Mouse (Mus musculus) limb, embryonic 14.5 days (tissue): ENCODE measurements at regions not wholly inside any gene's neighbourhood (a gene's known extent, or its start where the extent isn't known, plus 50 kb on each side); places are given as distances from the start of the nearest gene placed in this dataset.

Source experiments
- ATAC-seq: fragments of 200-750 bp; cut with Nextera tagmentation; 2 replicates; pipeline ENCODE4 v1.8.0; 2017; ENCODE audit warnings: low read depth, moderate number of reproducible peaks, moderate TSS enrichment; ENCODE audit not compliant: low FRiP score
- DNase-seq: peaks from one replicate; pipeline ENCODE4 v3.0.0-alpha.2; 2015; ENCODE audit warnings: low spot score
- H3K27ac ChIP-seq: fragments of 300-500 bp; sonication (generic); replicated peaks from 2 replicates; pipeline ENCODE4 v1.5.1; 2014; ENCODE audit warnings: low read depth, mild to moderate bottlenecking, low read length, moderate library complexity, mixed read lengths
- H3K27me3 ChIP-seq: fragments of 300-500 bp; sonication (generic); 2 replicates; pipeline ENCODE4 v1.6.1; 2014; ENCODE audit warnings: low read length, mixed read lengths; ENCODE audit not compliant: control insufficient read depth, insufficient read depth
- H3K36me3 ChIP-seq: fragments of 300-500 bp; sonication (generic); 2 replicates; pipeline ENCODE4 v1.6.1; 2014; ENCODE audit warnings: mild to moderate bottlenecking, low read length, moderate library complexity, mixed read lengths; ENCODE audit not compliant: control insufficient read depth, insufficient read depth
- H3K4me1 ChIP-seq: fragments of 300-500 bp; sonication (generic); 2 replicates; pipeline ENCODE4 v1.6.1; 2014; ENCODE audit warnings: antibody characterized with exemption, low read length, mixed read lengths; ENCODE audit not compliant: control insufficient read depth, insufficient read depth
- H3K4me2 ChIP-seq: fragments of 300-500 bp; sonication (generic); replicated peaks from 2 replicates; pipeline ENCODE4 v1.6.1; 2014; ENCODE audit warnings: low read depth, mild to moderate bottlenecking, low read length, moderate library complexity; ENCODE audit not compliant: severe bottlenecking
- H3K4me3 ChIP-seq: fragments of 300-500 bp; sonication (generic); replicated peaks from 2 replicates; pipeline ENCODE4 v1.5.1; 2014; ENCODE audit warnings: low read length
- H3K9ac ChIP-seq: fragments of 300-500 bp; sonication (generic); 2 replicates; pipeline ENCODE4 v1.6.1; 2014; ENCODE audit warnings: mild to moderate bottlenecking, low read depth, low read length, moderate library complexity; ENCODE audit not compliant: severe bottlenecking
- H3K9me3 ChIP-seq: fragments of 300-500 bp; sonication (generic); 2 replicates; pipeline ENCODE4 v1.6.1; 2016; ENCODE audit warnings: low read length; ENCODE audit not compliant: control insufficient read depth
- POLR2A ChIP-seq: fragments of 200-500 bp; IDR thresholded peaks from 2 replicates; pipeline ENCODE4 v1.8.0; 2012; ENCODE audit warnings: inconsistent platforms, mild to moderate bottlenecking, moderate library complexity, borderline replicate concordance; ENCODE audit not compliant: insufficient read depth, insufficient read length; ENCODE audit errors: extremely low read depth
- WGBS: fragments of 180-500 bp; shearing (Covaris S2); extraction: QIAGEN DNeasy Blood & Tissue Kit; methylation state at CpG from one replicate; pipeline ENCODE4 v1.1.7; 2014; 5-methylcytosine and 5-hydroxymethylcytosine counted together

- Histone ChIP-seq H3K9ac (no peak overlapping the region), H3K36me3 (no peaks in the 10 kb centered on the region), H3K27me3 (no peaks in the 10 kb centered on the region), H3K4me1 (peaks cover 3% of the 10 kb centered on the region; the same call in 1 of the 2 replicates), H3K9me3 (no peaks in the 10 kb centered on the region), H3K27ac (no peak overlapping the region), H3K4me2 (no peak overlapping the region), H3K4me3 (no peak overlapping the region)
- TF ChIP-seq POLR2A = no peak
- DNase-seq (no peak), ATAC-seq (no peak)
- WGBS = 11% methylated on average over 16 of the region's 16 CpGs
These were observed 73.7 kb upstream of the Podxl start for GRCm38 (mm10) chr6:31637371-31638052.

- DNase-seq (no peak), ATAC-seq (no peak)
- no peak overlapping the region for H3K4me3 ChIP-seq
- TF ChIP-seq POLR2A = no peak
- no peaks in the 10 kb centered on the region for H3K9me3 ChIP-seq
- H3K27me3 ChIP-seq = no peaks in the 10 kb centered on the region
- no peak overlapping the region for H3K9ac ChIP-seq
- 5% methylated on average over 9 of the region's 9 CpGs for WGBS
- H3K27ac ChIP-seq = no peak overlapping the region
- H3K36me3 ChIP-seq = no peaks in the 10 kb centered on the region
- no peaks in the 10 kb centered on the region for H3K4me1 ChIP-seq
- no peak overlapping the region for H3K4me2 ChIP-seq
These were observed 73.2 kb upstream of the Podxl start for GRCm38 (mm10) chr6:31636954-31637353.

- Histone ChIP-seq H3K27me3 (no peaks in the 10 kb centered on the region), H3K36me3 (no peaks in the 10 kb centered on the region), H3K9me3 (no peaks in the 10 kb centered on the region), H3K27ac (no peak overlapping the region), H3K4me3 (no peak overlapping the region), H3K4me2 (no peak overlapping the region), H3K4me1 (no peaks in the 10 kb centered on the region), H3K9ac (no peak overlapping the region)
- no peak for ATAC-seq
- no peak for TF ChIP-seq POLR2A
- DNase-seq = no peak
- WGBS = 65% methylated on average over 10 of the region's 10 CpGs
These were observed 68.7 kb upstream of the Podxl start for GRCm38 (mm10) chr6:31632485-31632884.

GRCm38 (mm10) chr6:31630009-31630408 lies 66.2 kb upstream of the Podxl start:
- no peak for TF ChIP-seq POLR2A
- no peaks in the 10 kb centered on the region for H3K9me3 ChIP-seq
- DNase-seq (no peak), ATAC-seq (no peak)
- 33% methylated on average over 4 of the region's 4 CpGs for WGBS
- H3K4me2 ChIP-seq = no peak overlapping the region
- H3K27me3 ChIP-seq = no peaks in the 10 kb centered on the region
- H3K9ac ChIP-seq = no peak overlapping the region
- H3K27ac ChIP-seq = no peak overlapping the region
- H3K36me3 ChIP-seq = no peaks in the 10 kb centered on the region
- H3K4me1 ChIP-seq = no peaks in the 10 kb centered on the region
- no peak overlapping the region for H3K4me3 ChIP-seq

GRCm38 (mm10) chr6:31627912-31628311 lies 64.1 kb upstream of the Podxl start:
- ATAC-seq (no peak), DNase-seq (no peak)
- Histone ChIP-seq H3K9ac (no peak overlapping the region), H3K4me3 (no peak overlapping the region), H3K27me3 (no peaks in the 10 kb centered on the region), H3K36me3 (no peaks in the 10 kb centered on the region), H3K27ac (no peak overlapping the region), H3K4me2 (no peak overlapping the region), H3K4me1 (no peaks in the 10 kb centered on the region), H3K9me3 (no peaks in the 10 kb centered on the region)
- TF ChIP-seq POLR2A = no peak
- WGBS = 80% methylated on average over 3 of the region's 3 CpGs
